Mouse (Mus musculus): Measurements from ENCODE around the gene Tspan1. TPM values are rescaled to one million over a fixed set of nuclear protein-coding genes. Genes with fewer than 3 reads are reported as not detected.

The Tspan1 gene
- polyA plus RNA-seq, 1 experiment from 2014 or later = 0.45 TPM

DNA sequence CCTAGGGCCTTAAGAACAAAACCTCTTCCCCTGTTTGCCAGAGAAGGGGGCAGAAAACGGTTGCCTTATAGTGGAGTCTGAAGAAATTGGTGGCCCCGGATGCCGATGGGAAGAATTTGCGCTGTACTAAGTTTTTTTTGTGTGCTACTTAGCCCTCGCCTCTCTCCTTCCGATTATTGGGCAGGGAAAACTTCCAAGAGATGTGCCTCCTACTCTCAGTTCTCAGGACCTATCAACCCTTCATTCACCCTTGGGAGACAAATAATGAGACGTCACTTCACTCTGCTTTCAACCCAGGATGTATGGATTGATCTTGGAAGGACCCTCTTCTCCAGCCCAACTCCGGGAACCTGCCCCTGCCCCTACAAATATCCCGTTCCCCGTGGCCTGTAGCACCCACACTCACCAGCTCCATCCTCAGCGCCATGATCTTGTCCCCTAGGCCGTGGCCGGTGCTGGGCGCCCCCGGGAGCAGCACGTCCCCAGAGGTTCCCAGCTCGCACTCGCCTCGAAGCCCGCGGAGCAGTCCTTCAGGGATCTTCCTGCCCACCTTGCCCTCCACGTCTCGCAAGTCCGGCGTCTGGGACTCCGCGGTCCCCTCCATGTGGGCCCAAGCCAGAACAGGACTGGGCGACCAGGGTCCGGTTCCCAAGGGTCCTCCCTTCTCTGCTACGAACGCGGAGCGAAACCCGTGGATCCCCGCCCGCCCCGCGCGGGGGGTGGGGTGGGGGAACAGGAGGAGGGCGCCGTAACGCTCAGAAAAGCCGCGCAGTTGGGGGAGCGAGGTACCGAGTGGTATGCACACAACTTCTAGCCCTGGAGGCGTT is 23.3 kb downstream of the Tspan1 start:
- Histone ChIP-seq H3K4me2 (peak overlapping the region; percentile 93), H3K4me3 (peak overlapping the region; percentile 81), H3K4me1 (peaks cover 27% of the 10 kb centered on the region), H3K36me3 (no peaks in the 10 kb centered on the region), H3K27me3 (replicated peaks) (peaks cover 15% of the 10 kb centered on the region), H3K27ac (replicated peaks) (no peak overlapping the region), H3K9ac (peak overlapping the region; percentile 85), H3K9me3 (no peaks in the 10 kb centered on the region)
- under 1% methylated on average over 47 of the region's 47 CpGs for WGBS
- ATAC-seq (ENCODE audit: extremely low read depth, insufficient number of reproducible peaks, low FRiP score, low TSS enrichment) = no peak; the same call in 1 of the 2 replicates

- H3K9ac ChIP-seq = peak overlapping the region; percentile 85
- no peak overlapping the region for H3K27ac ChIP-seq (replicated peaks)
- peaks cover 27% of the 10 kb centered on the region for H3K4me1 ChIP-seq
- 15% methylated on average over 7 of the region's 7 CpGs for WGBS
- H3K4me2 ChIP-seq = peak overlapping the region; percentile 93
- peak overlapping the region; percentile 81 for H3K4me3 ChIP-seq
- peaks cover 15% of the 10 kb centered on the region for H3K27me3 ChIP-seq (replicated peaks)
- H3K36me3 ChIP-seq = no peaks in the 10 kb centered on the region
- no peaks in the 10 kb centered on the region for H3K9me3 ChIP-seq
- ATAC-seq (ENCODE audit: extremely low read depth, insufficient number of reproducible peaks, low FRiP score, low TSS enrichment) = no peak
Observed at GRCm38 (mm10) chr4:116143317-116143811, 24.0 kb downstream of the Tspan1 start.

DNA sequence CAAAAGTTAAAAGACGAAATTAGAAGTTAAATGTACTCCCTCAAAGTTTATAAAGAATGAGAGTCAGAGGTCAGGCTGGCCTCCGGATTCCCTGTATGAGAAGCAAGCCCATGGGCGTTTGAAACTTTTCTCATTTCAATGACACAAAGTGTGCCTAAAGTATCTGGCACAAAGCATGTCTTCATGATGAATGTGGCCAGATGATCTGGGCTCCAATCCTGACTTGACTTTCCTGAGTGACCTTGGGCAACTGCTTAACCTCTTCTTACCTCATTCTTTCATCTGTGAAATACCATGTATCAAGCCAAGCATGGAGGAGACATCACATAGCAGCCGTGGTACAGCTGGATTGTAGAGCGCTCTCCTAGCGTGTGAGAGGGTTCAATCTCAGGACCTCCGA is 25.1 kb downstream of the Tspan1 start:
- H3K4me1 ChIP-seq = peaks cover 33% of the 10 kb centered on the region
- H3K4me3 ChIP-seq = no peak overlapping the region
- 0 out of 2 replicates have a peak, but pooled peaks cover 5% of the 10 kb centered on the region for H3K36me3 ChIP-seq
- H3K9ac ChIP-seq = no peak overlapping the region
- WGBS = 82% methylated on average over 7 of the region's 7 CpGs
- H3K27ac ChIP-seq (replicated peaks) = no peak overlapping the region
- peaks cover 15% of the 10 kb centered on the region for H3K27me3 ChIP-seq (replicated peaks)
- ATAC-seq (ENCODE audit: extremely low read depth, insufficient number of reproducible peaks, low FRiP score, low TSS enrichment) = no peak
- no peak overlapping the region for H3K4me2 ChIP-seq
- H3K9me3 ChIP-seq = no peaks in the 10 kb centered on the region

- WGBS = 62% methylated on average over 1 of the region's 1 CpGs
- H3K4me1 ChIP-seq = peaks cover 33% of the 10 kb centered on the region
- no peak for ATAC-seq (ENCODE audit: extremely low read depth, insufficient number of reproducible peaks, low FRiP score, low TSS enrichment)
- H3K9me3 ChIP-seq = no peaks in the 10 kb centered on the region
- no peak overlapping the region for H3K4me2 ChIP-seq
- H3K9ac ChIP-seq = no peak overlapping the region
- no peak overlapping the region for H3K4me3 ChIP-seq
- H3K27ac ChIP-seq (replicated peaks) = 0 out of 2 replicates have a peak overlapping the region, but pooled peaks have one; percentile 8
- peaks cover 15% of the 10 kb centered on the region for H3K27me3 ChIP-seq (replicated peaks)
- 0 out of 2 replicates have a peak, but pooled peaks cover 9% of the 10 kb centered on the region for H3K36me3 ChIP-seq
Observed at GRCm38 (mm10) chr4:116141736-116142135, 25.7 kb downstream of the Tspan1 start.

- H3K4me2 ChIP-seq = no peak overlapping the region
- ATAC-seq (ENCODE audit: extremely low read depth, insufficient number of reproducible peaks, low FRiP score, low TSS enrichment) = no peak
- H3K36me3 ChIP-seq = 0 out of 2 replicates have a peak, but pooled peaks cover 9% of the 10 kb centered on the region
- H3K9ac ChIP-seq = no peak overlapping the region
- WGBS = 68% methylated on average over 7 of the region's 7 CpGs
- H3K27me3 ChIP-seq (replicated peaks) = peaks cover 15% of the 10 kb centered on the region
- H3K4me1 ChIP-seq = peaks cover 33% of the 10 kb centered on the region
- 0 out of 2 replicates have a peak overlapping the region, but pooled peaks have one; percentile 8 for H3K27ac ChIP-seq (replicated peaks)
- H3K9me3 ChIP-seq = no peaks in the 10 kb centered on the region
- no peak overlapping the region for H3K4me3 ChIP-seq
Observed at GRCm38 (mm10) chr4:116140801-116141574, 26.4 kb downstream of the Tspan1 start.

GRCm38 (mm10) chr4:116137421-116137996 is 29.9 kb downstream of the Tspan1 start:
- ATAC-seq (ENCODE audit: extremely low read depth, insufficient number of reproducible peaks, low FRiP score, low TSS enrichment) = no peak
- Histone ChIP-seq H3K9me3 (no peaks in the 10 kb centered on the region), H3K4me3 (no peak overlapping the region), H3K9ac (peak overlapping the region; percentile 9; the same call in 1 of the 2 replicates), H3K27ac (replicated peaks) (no peak overlapping the region), H3K27me3 (replicated peaks) (peaks cover 2% of the 10 kb centered on the region; the same call in 1 of the 2 replicates), H3K4me2 (no peak overlapping the region), H3K4me1 (peaks cover 18% of the 10 kb centered on the region), H3K36me3 (0 out of 2 replicates have a peak, but pooled peaks cover 9% of the 10 kb centered on the region)
- WGBS = 33% methylated on average over 13 of the region's 13 CpGs

GRCm38 (mm10) chr4:116134990-116135389 is 32.4 kb downstream of the Tspan1 start:
- no peak for ATAC-seq (ENCODE audit: extremely low read depth, insufficient number of reproducible peaks, low FRiP score, low TSS enrichment)
- no peaks in the 10 kb centered on the region for H3K9me3 ChIP-seq
- 38% methylated on average over 2 of the region's 2 CpGs for WGBS
- no peaks in the 10 kb centered on the region for H3K27me3 ChIP-seq (replicated peaks)
- no peak overlapping the region for H3K4me3 ChIP-seq
- 0 out of 2 replicates have a peak, but pooled peaks cover 9% of the 10 kb centered on the region for H3K36me3 ChIP-seq
- H3K9ac ChIP-seq = no peak overlapping the region
- no peak overlapping the region for H3K27ac ChIP-seq (replicated peaks)
- H3K4me2 ChIP-seq = no peak overlapping the region
- H3K4me1 ChIP-seq = peaks cover 7% of the 10 kb centered on the region; the same call in 1 of the 2 replicates

GRCm38 (mm10) chr4:116133126-116133525 is 34.3 kb downstream of the Tspan1 start:
- Histone ChIP-seq H3K36me3 (0 out of 2 replicates have a peak, but pooled peaks cover 9% of the 10 kb centered on the region), H3K9me3 (no peaks in the 10 kb centered on the region), H3K27ac (replicated peaks) (no peak overlapping the region), H3K4me2 (no peak overlapping the region), H3K27me3 (replicated peaks) (no peaks in the 10 kb centered on the region), H3K9ac (no peak overlapping the region), H3K4me3 (no peak overlapping the region), H3K4me1 (peaks cover 7% of the 10 kb centered on the region; the same call in 1 of the 2 replicates)
- no peak for ATAC-seq (ENCODE audit: extremely low read depth, insufficient number of reproducible peaks, low FRiP score, low TSS enrichment)
- WGBS = 77% methylated on average over 4 of the region's 4 CpGs

GRCm38 (mm10) chr4:116127956-116128355 is 39.4 kb downstream of the Tspan1 start:
- Histone ChIP-seq H3K4me3 (no peak overlapping the region), H3K4me2 (no peak overlapping the region), H3K27ac (replicated peaks) (no peak overlapping the region), H3K4me1 (peaks cover 14% of the 10 kb centered on the region), H3K9ac (no peak overlapping the region), H3K36me3 (no peaks in the 10 kb centered on the region), H3K27me3 (replicated peaks) (no peaks in the 10 kb centered on the region), H3K9me3 (no peaks in the 10 kb centered on the region)
- no peak for ATAC-seq (ENCODE audit: extremely low read depth, insufficient number of reproducible peaks, low FRiP score, low TSS enrichment)
- WGBS = 75% methylated on average over 6 of the region's 6 CpGs

DNA sequence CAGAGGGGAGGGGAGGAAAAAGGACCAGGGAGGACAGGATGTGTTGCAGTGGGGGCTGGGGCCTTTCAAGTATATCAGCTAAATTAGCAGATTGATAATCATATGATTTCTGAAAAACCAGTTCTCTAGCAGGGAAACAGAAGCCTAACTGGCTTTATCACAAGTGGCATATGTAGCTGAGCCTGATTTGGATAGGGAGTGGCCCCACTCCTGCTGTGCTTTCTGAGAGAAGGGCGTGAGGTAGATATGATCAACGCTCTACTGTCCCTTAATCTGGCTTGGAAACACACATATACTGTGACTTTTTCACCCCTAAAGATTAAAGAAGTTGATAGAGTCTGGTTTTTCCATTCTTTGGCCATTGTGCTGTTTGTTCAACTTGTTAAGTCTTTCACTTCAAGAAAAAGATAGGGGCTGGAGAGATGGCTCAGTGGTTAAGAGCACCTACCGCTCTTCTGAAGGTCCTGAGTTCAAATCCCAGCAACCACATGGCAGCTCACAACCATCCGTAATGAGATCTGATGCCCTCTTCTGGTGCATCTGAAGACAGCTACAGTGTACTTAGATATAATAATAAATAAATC is 41.5 kb downstream of the Tspan1 start:
- 81% methylated on average over 4 of the region's 4 CpGs for WGBS
- ATAC-seq (ENCODE audit: extremely low read depth, insufficient number of reproducible peaks, low FRiP score, low TSS enrichment) = no peak

More for the DNA sequence above, 41.5 kb downstream of the Tspan1 start:
- Histone ChIP-seq H3K27ac (replicated peaks) (no peak overlapping the region), H3K4me3 (no peak overlapping the region), H3K36me3 (no peaks in the 10 kb centered on the region), H3K9ac (no peak overlapping the region), H3K9me3 (no peaks in the 10 kb centered on the region), H3K4me2 (no peak overlapping the region), H3K27me3 (replicated peaks) (no peaks in the 10 kb centered on the region), H3K4me1 (peaks cover 21% of the 10 kb centered on the region)
